Mouse (Mus musculus): ENCODE results near the gene Tfpi2. TPM values are rescaled to one million over a fixed set of nuclear protein-coding genes. Genes with fewer than 3 reads are reported as not detected.

Tfpi2 gene
- polyA plus RNA-seq, 1 experiment from 2014 or later = 4.0 TPM

GRCm38 (mm10) chr6:4000716-4001115, 12.0 kb upstream of the Tfpi2 start:
- H3K4me2 ChIP-seq = no peak overlapping the region
- no peak for ATAC-seq (replicated peaks; ENCODE audit: insufficient number of reproducible peaks, low FRiP score, low TSS enrichment)
- H3K9ac ChIP-seq (ENCODE audit: low read depth, low read length) = no peak overlapping the region
- H3K27me3 ChIP-seq (ENCODE audit: control insufficient read depth, insufficient read depth, low read length) = no peaks in the 10 kb centered on the region
- 74% methylated on average over 3 of the region's 3 CpGs for WGBS (ENCODE audit: insufficient replicate concordance)
- H3K4me3 ChIP-seq (ENCODE audit: low read depth, low read length) = no peak overlapping the region
- no peaks in the 10 kb centered on the region for H3K4me1 ChIP-seq (ENCODE audit: control insufficient read depth, insufficient read depth, low read length)
- no peaks in the 10 kb centered on the region for H3K9me3 ChIP-seq (replicated peaks; ENCODE audit: control insufficient read depth, low read length)
- no peak overlapping the region for H3K27ac ChIP-seq (ENCODE audit: low read depth, low read length)
- H3K36me3 ChIP-seq (ENCODE audit: control insufficient read depth, insufficient read depth, low read length) = no peaks in the 10 kb centered on the region

- Histone ChIP-seq H3K27me3 (ENCODE audit: control insufficient read depth, insufficient read depth, low read length) (no peaks in the 10 kb centered on the region), H3K27ac (ENCODE audit: low read depth, low read length) (no peak overlapping the region), H3K36me3 (ENCODE audit: control insufficient read depth, insufficient read depth, low read length) (no peaks in the 10 kb centered on the region), H3K4me1 (ENCODE audit: control insufficient read depth, insufficient read depth, low read length) (no peaks in the 10 kb centered on the region), H3K9me3 (replicated peaks; ENCODE audit: control insufficient read depth, low read length) (no peaks in the 10 kb centered on the region), H3K4me2 (no peak overlapping the region), H3K4me3 (ENCODE audit: low read depth, low read length) (no peak overlapping the region), H3K9ac (ENCODE audit: low read depth, low read length) (no peak overlapping the region)
- WGBS (ENCODE audit: insufficient replicate concordance) = 58% methylated on average over 6 of the region's 6 CpGs
- ATAC-seq (replicated peaks; ENCODE audit: insufficient number of reproducible peaks, low FRiP score, low TSS enrichment) = no peak
Observed at GRCm38 (mm10) chr6:3999296-3999695, 10.6 kb upstream of the Tfpi2 start.

GRCm38 (mm10) chr6:3998089-3998488, 9.4 kb upstream of the Tfpi2 start:
- Histone ChIP-seq H3K27ac (ENCODE audit: low read depth, low read length) (no peak overlapping the region), H3K9ac (ENCODE audit: low read depth, low read length) (no peak overlapping the region), H3K4me3 (ENCODE audit: low read depth, low read length) (no peak overlapping the region), H3K9me3 (replicated peaks; ENCODE audit: control insufficient read depth, low read length) (no peaks in the 10 kb centered on the region), H3K4me2 (no peak overlapping the region), H3K36me3 (ENCODE audit: control insufficient read depth, insufficient read depth, low read length) (no peaks in the 10 kb centered on the region), H3K27me3 (ENCODE audit: control insufficient read depth, insufficient read depth, low read length) (no peaks in the 10 kb centered on the region), H3K4me1 (ENCODE audit: control insufficient read depth, insufficient read depth, low read length) (no peaks in the 10 kb centered on the region)
- WGBS (ENCODE audit: insufficient replicate concordance) = 69% methylated on average over 4 of the region's 4 CpGs
- no peak for ATAC-seq (replicated peaks; ENCODE audit: insufficient number of reproducible peaks, low FRiP score, low TSS enrichment)

DNA sequence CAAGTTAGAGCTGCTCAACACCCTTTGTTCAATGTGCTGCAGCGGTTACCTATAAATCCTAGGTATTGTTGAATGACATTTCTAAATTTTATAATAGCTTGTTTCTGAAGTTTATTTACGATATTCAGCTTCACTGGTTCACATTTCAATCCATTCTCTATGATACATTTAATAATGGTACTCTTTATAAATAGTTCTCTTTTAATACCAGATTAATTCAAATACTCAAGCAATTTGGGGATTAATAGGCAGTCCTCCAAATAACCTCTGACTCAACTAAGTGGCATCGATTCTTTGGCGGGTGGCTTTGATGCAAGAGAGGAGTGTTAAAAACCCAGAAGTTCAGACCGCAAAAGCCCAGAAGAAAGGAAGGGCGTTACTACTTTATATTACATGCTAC, 4.8 kb upstream of the Tfpi2 start, which contains the start of gene Gngt1:
Gene Gngt1 (plus strand): TSS at position 301 of the 400 bp plus-strand sequence.
- Histone ChIP-seq H3K27me3 (ENCODE audit: control insufficient read depth, insufficient read depth, low read length) (no peaks in the 10 kb centered on the region), H3K4me1 (ENCODE audit: control insufficient read depth, insufficient read depth, low read length) (no peaks in the 10 kb centered on the region), H3K36me3 (ENCODE audit: control insufficient read depth, insufficient read depth, low read length) (no peaks in the 10 kb centered on the region), H3K9ac (ENCODE audit: low read depth, low read length) (no peak within 1 kb of the TSS), H3K27ac (ENCODE audit: low read depth, low read length) (no peak within 1 kb of the TSS), H3K9me3 (replicated peaks; ENCODE audit: control insufficient read depth, low read length) (no peaks in the 10 kb centered on the region), H3K4me2 (no peak within 1 kb of the TSS), H3K4me3 (ENCODE audit: low read depth, low read length) (no peak within 1 kb of the TSS)
- no peak for ATAC-seq (replicated peaks; ENCODE audit: insufficient number of reproducible peaks, low FRiP score, low TSS enrichment)
- WGBS (ENCODE audit: insufficient replicate concordance) = 82% methylated on average over 6 of the region's 6 CpGs

DNA sequence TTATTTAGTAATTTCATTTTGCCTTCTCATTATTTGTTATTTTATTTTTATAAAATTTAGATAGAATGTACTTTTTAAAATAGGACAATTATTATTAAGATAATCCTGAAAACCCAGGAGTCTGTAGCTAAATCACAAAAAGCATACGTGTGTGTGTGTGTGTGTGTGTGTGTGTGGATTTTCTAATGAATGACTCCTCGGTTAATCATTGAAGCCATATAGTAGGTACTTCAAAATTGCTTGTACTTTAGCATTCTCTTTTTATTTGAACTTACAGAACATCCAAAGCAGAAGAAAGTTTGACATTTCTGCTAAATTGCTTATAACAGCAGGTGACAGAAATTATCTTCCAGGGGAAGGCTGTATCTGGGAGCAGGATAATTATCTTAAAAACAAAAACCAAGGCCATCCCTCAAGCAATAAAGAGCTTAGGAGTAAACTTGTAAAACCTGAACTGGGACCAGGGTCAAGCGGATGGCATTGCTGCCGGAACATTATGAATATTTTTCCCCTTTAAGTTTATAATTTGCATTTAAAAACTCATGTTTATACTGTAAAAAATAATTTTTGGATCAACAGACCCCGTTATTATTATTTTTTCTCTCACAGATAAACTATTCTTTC, 5.9 kb downstream of the Tfpi2 start:
- Histone ChIP-seq H3K27ac (ENCODE audit: low read depth, low read length) (no peak overlapping the region), H3K27me3 (ENCODE audit: control insufficient read depth, insufficient read depth, low read length) (no peaks in the 10 kb centered on the region), H3K4me3 (ENCODE audit: low read depth, low read length) (no peak overlapping the region), H3K9ac (ENCODE audit: low read depth, low read length) (no peak overlapping the region), H3K36me3 (ENCODE audit: control insufficient read depth, insufficient read depth, low read length) (no peaks in the 10 kb centered on the region), H3K4me2 (no peak overlapping the region), H3K9me3 (replicated peaks; ENCODE audit: control insufficient read depth, low read length) (no peaks in the 10 kb centered on the region), H3K4me1 (ENCODE audit: control insufficient read depth, insufficient read depth, low read length) (no peaks in the 10 kb centered on the region)
- WGBS (ENCODE audit: insufficient replicate concordance) = 86% methylated on average over 5 of the region's 5 CpGs
- ATAC-seq (replicated peaks; ENCODE audit: insufficient number of reproducible peaks, low FRiP score, low TSS enrichment) = no peak

- H3K36me3 ChIP-seq (ENCODE audit: control insufficient read depth, insufficient read depth, low read length) = no peaks in the 10 kb centered on the region
- 62% methylated on average over 1 of the region's 1 CpGs for WGBS (ENCODE audit: insufficient replicate concordance)
- H3K4me2 ChIP-seq = no peak overlapping the region
- H3K4me1 ChIP-seq (ENCODE audit: control insufficient read depth, insufficient read depth, low read length) = no peaks in the 10 kb centered on the region
- no peaks in the 10 kb centered on the region for H3K27me3 ChIP-seq (ENCODE audit: control insufficient read depth, insufficient read depth, low read length)
- no peak overlapping the region for H3K9ac ChIP-seq (ENCODE audit: low read depth, low read length)
- no peak for ATAC-seq (replicated peaks; ENCODE audit: insufficient number of reproducible peaks, low FRiP score, low TSS enrichment)
- no peak overlapping the region for H3K4me3 ChIP-seq (ENCODE audit: low read depth, low read length)
- H3K9me3 ChIP-seq (replicated peaks; ENCODE audit: control insufficient read depth, low read length) = no peaks in the 10 kb centered on the region
- H3K27ac ChIP-seq (ENCODE audit: low read depth, low read length) = no peak overlapping the region
Observed at GRCm38 (mm10) chr6:3973679-3974078, 15.0 kb downstream of the Tfpi2 start.

- H3K4me2 ChIP-seq = peak overlapping the region; percentile 76
- H3K9ac ChIP-seq (ENCODE audit: low read depth, low read length) = peak overlapping the region; percentile 49
- WGBS (ENCODE audit: insufficient replicate concordance) = 10% methylated on average over 31 of the region's 31 CpGs
- H3K4me3 ChIP-seq (ENCODE audit: low read depth, low read length) = peak overlapping the region; percentile 45
- no peaks in the 10 kb centered on the region for H3K27me3 ChIP-seq (ENCODE audit: control insufficient read depth, insufficient read depth, low read length)
- H3K36me3 ChIP-seq (ENCODE audit: control insufficient read depth, insufficient read depth, low read length) = no peaks in the 10 kb centered on the region
- H3K27ac ChIP-seq (ENCODE audit: low read depth, low read length) = no peak overlapping the region
- no peaks in the 10 kb centered on the region for H3K9me3 ChIP-seq (replicated peaks; ENCODE audit: control insufficient read depth, low read length)
- H3K4me1 ChIP-seq (ENCODE audit: control insufficient read depth, insufficient read depth, low read length) = no peaks in the 10 kb centered on the region; the same call in 1 of the 2 replicates
- ATAC-seq (replicated peaks; ENCODE audit: insufficient number of reproducible peaks, low FRiP score, low TSS enrichment) = no peak; the same call in 1 of the 2 replicates
Observed at GRCm38 (mm10) chr6:3967676-3968626, 20.8 kb downstream of the Tfpi2 start.

GRCm38 (mm10) chr6:3954969-3955368, 33.8 kb downstream of the Tfpi2 start:
- Histone ChIP-seq H3K4me1 (ENCODE audit: control insufficient read depth, insufficient read depth, low read length) (no peaks in the 10 kb centered on the region), H3K27ac (ENCODE audit: low read depth, low read length) (no peak overlapping the region), H3K4me3 (ENCODE audit: low read depth, low read length) (no peak overlapping the region), H3K27me3 (ENCODE audit: control insufficient read depth, insufficient read depth, low read length) (no peaks in the 10 kb centered on the region), H3K9ac (ENCODE audit: low read depth, low read length) (no peak overlapping the region), H3K4me2 (no peak overlapping the region), H3K36me3 (ENCODE audit: control insufficient read depth, insufficient read depth, low read length) (no peaks in the 10 kb centered on the region), H3K9me3 (replicated peaks; ENCODE audit: control insufficient read depth, low read length) (no peaks in the 10 kb centered on the region)
- 53% methylated on average over 4 of the region's 4 CpGs for WGBS (ENCODE audit: insufficient replicate concordance)
- no peak for ATAC-seq (replicated peaks; ENCODE audit: insufficient number of reproducible peaks, low FRiP score, low TSS enrichment)
